Mouse (Mus musculus) lung, embryonic 16.5 days (tissue): Measurements from ENCODE around the gene Omg. TPM values are rescaled to one million over a fixed set of nuclear protein-coding genes. Genes with fewer than 3 reads are reported as not detected.
A peak's percentile ranks its signal among the peaks of the same experiment; 100 is the strongest.

Source experiments
- ATAC-seq: fragments of 200-750 bp; cut with Nextera tagmentation; 2 replicates; pipeline ENCODE4 v1.8.0; 2017; ENCODE audit warnings: low read depth, mild to moderate bottlenecking, moderate library complexity
- H3K27ac ChIP-seq: fragments of 300-500 bp; sonication (generic); 2 replicates; pipeline ENCODE4 v1.5.1; 2014; ENCODE audit warnings: mild to moderate bottlenecking, control low read depth, low read length
- H3K27me3 ChIP-seq: fragments of 300-500 bp; sonication (generic); 2 replicates; pipeline ENCODE4 v1.6.1; 2014; ENCODE audit warnings: low read depth, low read length, mixed read lengths; ENCODE audit not compliant: control insufficient read depth, insufficient read depth
- H3K36me3 ChIP-seq: fragments of 300-500 bp; sonication (generic); 2 replicates; pipeline ENCODE4 v1.6.1; 2014; ENCODE audit warnings: low read length; ENCODE audit not compliant: control insufficient read depth, insufficient read depth
- H3K4me1 ChIP-seq: fragments of 300-500 bp; sonication (generic); replicated peaks from 2 replicates; pipeline ENCODE4 v1.6.1; 2014; ENCODE audit warnings: low read length, mixed read lengths; ENCODE audit not compliant: control insufficient read depth, insufficient read depth
- H3K4me2 ChIP-seq: fragments of 300-500 bp; sonication (generic); 2 replicates; pipeline ENCODE4 v1.6.1; 2014; ENCODE audit warnings: low read depth, low read length, control low read depth
- H3K4me3 ChIP-seq: fragments of 300-500 bp; sonication (generic); 2 replicates; pipeline ENCODE4 v1.5.1; 2014; ENCODE audit warnings: mild to moderate bottlenecking, low read length, control low read depth
- H3K9ac ChIP-seq: fragments of 300-500 bp; sonication (generic); 2 replicates; pipeline ENCODE4 v1.6.1; 2014; ENCODE audit warnings: low read length, control low read depth
- H3K9me3 ChIP-seq: fragments of 300-500 bp; sonication (generic); 2 replicates; pipeline ENCODE4 v1.6.1; 2016; ENCODE audit warnings: low read length; ENCODE audit not compliant: control insufficient read depth
- WGBS: fragments of 180-500 bp; shearing (Covaris S2); extraction: QIAGEN DNeasy Blood & Tissue Kit; methylation state at CpG from one replicate; pipeline ENCODE4 v1.1.7; 2014; 5-methylcytosine and 5-hydroxymethylcytosine counted together
- polyA plus RNA-seq: library from polyadenylated mRNA; unstranded; fragments of >200 nt; fragmentation: Nextera tagmentation; extraction: Ambion mirVana; gene quantifications from 2 replicates; pipeline ENCODE4 v1.2.1, GENCODE M21; 2015

Omg gene
- polyA plus RNA-seq, result 0.18 and 0.60 TPM in 2 replicates

GRCm38 (mm10) chr11:79503845-79504244 is at the start of gene Omg:
TSS of gene Omg (minus strand) at chr11:79504084.
- no peaks in the 10 kb centered on the region for H3K9me3 ChIP-seq
- no peaks in the 10 kb centered on the region for H3K36me3 ChIP-seq
- no peaks in the 10 kb centered on the region for H3K27me3 ChIP-seq
- no peak within 1 kb of the TSS for H3K4me3 ChIP-seq
- ATAC-seq, result no peak
- H3K4me2 ChIP-seq, result no peak within 1 kb of the TSS
- no peak within 1 kb of the TSS for H3K9ac ChIP-seq
- no peaks in the 10 kb centered on the region for H3K4me1 ChIP-seq
- 63% methylated on average over 8 of the region's 8 CpGs for WGBS
- no peak within 1 kb of the TSS for H3K27ac ChIP-seq

- peaks cover 24% of the 10 kb centered on the region for H3K36me3 ChIP-seq
Measured at GRCm38 (mm10) chr11:79552622-79553021, 48.7 kb upstream of the Omg start.

GRCm38 (mm10) chr11:79536293-79536692 is 32.4 kb upstream of the Omg start:
- Histone ChIP-seq H3K27me3 (no peaks in the 10 kb centered on the region), H3K9ac (no peak overlapping the region), H3K9me3 (no peaks in the 10 kb centered on the region), H3K36me3 (no peaks in the 10 kb centered on the region; the same call in 1 of the 2 replicates), H3K27ac (no peak overlapping the region), H3K4me2 (no peak overlapping the region), H3K4me1 (peaks cover 10% of the 10 kb centered on the region), H3K4me3 (no peak overlapping the region)
- no peak for ATAC-seq
- WGBS, result 83% methylated on average over 3 of the region's 3 CpGs

More at GRCm38 (mm10) chr11:79552622-79553021, 48.7 kb upstream of the Omg start:
- Histone ChIP-seq H3K27me3 (no peaks in the 10 kb centered on the region), H3K9me3 (no peaks in the 10 kb centered on the region), H3K4me2 (no peak overlapping the region), H3K9ac (no peak overlapping the region), H3K4me3 (no peak overlapping the region), H3K27ac (no peak overlapping the region), H3K4me1 (no peaks in the 10 kb centered on the region)
- WGBS, result 59% methylated on average over 1 of the region's 1 CpGs
- no peak for ATAC-seq

- 88% methylated on average over 4 of the region's 4 CpGs for WGBS
- Histone ChIP-seq H3K27me3 (no peaks in the 10 kb centered on the region), H3K36me3 (no peaks in the 10 kb centered on the region), H3K4me2 (no peak overlapping the region), H3K27ac (no peak overlapping the region), H3K9me3 (no peaks in the 10 kb centered on the region), H3K4me1 (peaks cover 10% of the 10 kb centered on the region), H3K4me3 (no peak overlapping the region), H3K9ac (no peak overlapping the region)
- no peak for ATAC-seq
Measured at GRCm38 (mm10) chr11:79535554-79535953, 31.7 kb upstream of the Omg start.

- Histone ChIP-seq H3K4me3 (no peak overlapping the region), H3K9ac (no peak overlapping the region), H3K36me3 (no peaks in the 10 kb centered on the region), H3K4me2 (no peak overlapping the region), H3K27ac (peak overlapping the region; percentile 66), H3K9me3 (no peaks in the 10 kb centered on the region), H3K27me3 (no peaks in the 10 kb centered on the region), H3K4me1 (peaks cover 10% of the 10 kb centered on the region)
- ATAC-seq, result peak; percentile 84
- 54% methylated on average over 8 of the region's 8 CpGs for WGBS
Measured at GRCm38 (mm10) chr11:79533950-79534690, 30.2 kb upstream of the Omg start.

DNA sequence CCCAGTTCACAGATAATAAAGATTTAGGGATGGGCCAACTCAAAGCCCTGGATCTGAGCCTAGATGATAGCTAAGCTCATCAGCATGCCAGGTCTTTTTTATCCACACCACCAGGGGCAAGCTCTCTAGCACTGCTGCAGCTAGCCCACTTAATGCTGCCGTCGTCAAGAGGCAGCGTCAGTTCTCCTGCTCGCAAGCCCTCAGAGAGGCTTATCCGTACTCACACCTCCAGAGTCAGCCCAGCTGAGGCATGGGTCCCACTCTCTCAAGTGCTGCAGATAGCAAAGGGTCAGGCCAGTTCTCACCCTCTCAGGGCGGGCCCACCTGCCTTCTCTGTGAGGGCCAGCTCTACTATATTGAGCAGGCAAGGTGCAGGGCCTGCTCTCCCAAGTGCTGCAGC is 29.4 kb upstream of the Omg start:
- H3K27ac ChIP-seq, result no peak overlapping the region
- peak; percentile 58; the same call in 1 of the 2 replicates for ATAC-seq

GRCm38 (mm10) chr11:79531485-79531884 is 27.6 kb upstream of the Omg start:
- no peak for ATAC-seq
- Histone ChIP-seq H3K36me3 (no peaks in the 10 kb centered on the region), H3K9me3 (no peaks in the 10 kb centered on the region), H3K27ac (no peak overlapping the region), H3K9ac (no peak overlapping the region), H3K4me3 (no peak overlapping the region), H3K4me2 (no peak overlapping the region), H3K4me1 (peaks cover 10% of the 10 kb centered on the region), H3K27me3 (no peaks in the 10 kb centered on the region)
- 90% methylated on average over 4 of the region's 4 CpGs for WGBS

More for the DNA sequence above, 29.4 kb upstream of the Omg start:
- H3K36me3 ChIP-seq, result no peaks in the 10 kb centered on the region
- H3K4me1 ChIP-seq, result peaks cover 10% of the 10 kb centered on the region
- H3K9me3 ChIP-seq, result no peaks in the 10 kb centered on the region
- no peak overlapping the region for H3K4me3 ChIP-seq
- H3K4me2 ChIP-seq, result no peak overlapping the region
- WGBS, result 69% methylated on average over 6 of the region's 6 CpGs
- no peaks in the 10 kb centered on the region for H3K27me3 ChIP-seq
- H3K9ac ChIP-seq, result no peak overlapping the region

DNA sequence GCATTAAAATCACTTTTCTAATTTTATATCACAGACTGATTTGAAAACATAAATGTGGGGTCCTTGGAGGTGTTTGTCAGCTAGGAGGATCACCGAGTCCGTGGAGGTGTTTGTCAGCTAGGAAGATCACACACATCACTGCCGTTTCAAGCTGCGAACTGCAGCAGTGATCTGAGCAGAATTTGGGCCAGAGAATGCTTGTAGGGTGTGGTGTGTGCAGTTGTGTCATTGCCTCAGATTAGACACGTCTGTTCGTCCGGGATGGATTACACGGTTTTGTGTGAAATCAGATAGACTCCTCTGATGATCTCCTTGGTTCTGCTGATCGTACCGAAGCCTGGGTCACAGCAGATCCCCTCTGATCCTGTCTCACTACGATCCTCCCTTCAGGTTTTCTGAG is 26.9 kb upstream of the Omg start:
- Histone ChIP-seq H3K4me3 (no peak overlapping the region), H3K9me3 (no peaks in the 10 kb centered on the region), H3K27me3 (no peaks in the 10 kb centered on the region), H3K4me1 (peaks cover 10% of the 10 kb centered on the region), H3K27ac (no peak overlapping the region), H3K4me2 (no peak overlapping the region), H3K36me3 (no peaks in the 10 kb centered on the region), H3K9ac (no peak overlapping the region)
- no peak for ATAC-seq
- WGBS, result 85% methylated on average over 11 of the region's 11 CpGs

GRCm38 (mm10) chr11:79530333-79530761 is 26.5 kb upstream of the Omg start, which contains the start of the genes Evi2 and Evi2a:
TSS of gene Evi2 (minus strand) at chr11:79530589.
TSS of gene Evi2a (minus strand) at chr11:79530609.
- Histone ChIP-seq H3K27me3 (no peaks in the 10 kb centered on the region), H3K4me1 (peaks cover 10% of the 10 kb centered on the region), H3K9me3 (no peaks in the 10 kb centered on the region), H3K9ac (no peak within 1 kb of the TSS), H3K4me2 (no peak within 1 kb of the TSS), H3K36me3 (no peaks in the 10 kb centered on the region), H3K4me3 (no peak within 1 kb of the TSS), H3K27ac (no peak within 1 kb of the TSS)
- ATAC-seq, result no peak
- 73% methylated on average over 7 of the region's 7 CpGs for WGBS
